Mouse (Mus musculus) liver, adult 2 months (tissue): ENCODE results near the gene Hoxa7.

ENCODE experiments used
- CTCF ChIP-seq: fragments of 200-500 bp; IDR thresholded peaks from 2 replicates; pipeline ENCODE4 v1.5.1; 2011; ENCODE audit warnings: low read depth, low read length, control low read depth
- POLR2A ChIP-seq: fragments of 200-500 bp; IDR thresholded peaks from 2 replicates; pipeline ENCODE4 v1.6.1; 2011; ENCODE audit warnings: low read length, control low read depth; ENCODE audit not compliant: insufficient read depth; ENCODE audit errors: extremely low read depth

- no peak for TF ChIP-seq CTCF
- no peak for TF ChIP-seq POLR2A
Observed at GRCm38 (mm10) chr6:52231885-52232567, 10.4 kb upstream of the Hoxa7 start.
